Mouse (Mus musculus): ENCODE results near the gene Dusp10.
A peak's percentile ranks its signal among the peaks of the same experiment; 100 is the strongest.

The Dusp10 gene

GRCm38 (mm10) chr1:184030070-184030802 lies 17.1 kb downstream of the Dusp10 start:
- DNase-seq (ENCODE audit: low read depth, low spot score) = no peak

- no peak for DNase-seq (ENCODE audit: low read depth, low spot score)
These were observed 19.7 kb downstream of the Dusp10 start for GRCm38 (mm10) chr1:184032682-184033389.

GRCm38 (mm10) chr1:184033390-184034010 lies 20.4 kb downstream of the Dusp10 start:
- DNase-seq (ENCODE audit: low read depth, low spot score) = peak; percentile 33

- peak; percentile 93 for DNase-seq (ENCODE audit: low read depth, low spot score)
These were observed 21.0 kb downstream of the Dusp10 start, which contains the start of gene 1700056E22Rik for GRCm38 (mm10) chr1:184034011-184034557. Gene 1700056E22Rik (minus strand): TSS chr1:184034301.

- DNase-seq (ENCODE audit: low read depth, low spot score) = no peak
These were observed 21.7 kb downstream of the Dusp10 start for GRCm38 (mm10) chr1:184034741-184035181.

GRCm38 (mm10) chr1:184035346-184035903 lies 22.3 kb downstream of the Dusp10 start:
- no peak for DNase-seq (ENCODE audit: low read depth, low spot score)

GRCm38 (mm10) chr1:184037802-184038201 lies 24.7 kb downstream of the Dusp10 start:
- no peak for DNase-seq (ENCODE audit: low read depth, low spot score)

GRCm38 (mm10) chr1:184039301-184039700 lies 26.2 kb downstream of the Dusp10 start:
- no peak for DNase-seq (ENCODE audit: low read depth, low spot score)

- no peak for DNase-seq (ENCODE audit: low read depth, low spot score)
These were observed 27.1 kb downstream of the Dusp10 start for GRCm38 (mm10) chr1:184040181-184040580.

GRCm38 (mm10) chr1:184040906-184041305 lies 27.8 kb downstream of the Dusp10 start:
- DNase-seq (ENCODE audit: low read depth, low spot score) = no peak

GRCm38 (mm10) chr1:184041778-184042573 lies 28.9 kb downstream of the Dusp10 start:
- no peak for DNase-seq (ENCODE audit: low read depth, low spot score)

GRCm38 (mm10) chr1:184042745-184043144 lies 29.6 kb downstream of the Dusp10 start:
- no peak for DNase-seq (ENCODE audit: low read depth, low spot score)

GRCm38 (mm10) chr1:184043391-184043790 lies 30.3 kb downstream of the Dusp10 start:
- no peak for DNase-seq (ENCODE audit: low read depth, low spot score)

- DNase-seq (ENCODE audit: low read depth, low spot score) = no peak
These were observed 33.1 kb downstream of the Dusp10 start for GRCm38 (mm10) chr1:184046070-184046677.

GRCm38 (mm10) chr1:184047818-184048217 lies 34.7 kb downstream of the Dusp10 start:
- no peak for DNase-seq (ENCODE audit: low read depth, low spot score)

GRCm38 (mm10) chr1:184048675-184049418 lies 35.7 kb downstream of the Dusp10 start:
- DNase-seq (ENCODE audit: low read depth, low spot score) = no peak

- no peak for DNase-seq (ENCODE audit: low read depth, low spot score)
These were observed 38.2 kb downstream of the Dusp10 start for GRCm38 (mm10) chr1:184051286-184051685.

GRCm38 (mm10) chr1:184051824-184052223 lies 38.7 kb downstream of the Dusp10 start:
- DNase-seq (ENCODE audit: low read depth, low spot score) = no peak

GRCm38 (mm10) chr1:184052331-184052730 lies 39.2 kb downstream of the Dusp10 start:
- no peak for DNase-seq (ENCODE audit: low read depth, low spot score)

GRCm38 (mm10) chr1:184053141-184053540 lies 40.0 kb downstream of the Dusp10 start:
- no peak for DNase-seq (ENCODE audit: low read depth, low spot score)

Measured in retina, adult 2 months (tissue).